Mouse (Mus musculus) erythroblast, embryonic 14.5 days (primary cell): ENCODE results near the gene Sms. TPM values are rescaled to one million over a fixed set of nuclear protein-coding genes. Genes with fewer than 3 reads are reported as not detected.

Source experiments
- H3K27me3 ChIP-seq: 2 replicates; pipeline ENCODE4 v1.6.1; 2012; ENCODE audit warnings: inconsistent platforms; ENCODE audit not compliant: control insufficient read depth
- H3K36me3 ChIP-seq: 2 replicates; pipeline ENCODE4 v1.6.1; 2012; ENCODE audit warnings: mild to moderate bottlenecking, inconsistent platforms; ENCODE audit not compliant: control insufficient read depth
- H3K4me1 ChIP-seq: 2 replicates; pipeline ENCODE4 v1.6.1; 2012; ENCODE audit warnings: inconsistent platforms; ENCODE audit not compliant: control insufficient read depth
- H3K4me3 ChIP-seq: replicated peaks from 2 replicates; pipeline ENCODE3; 2012; ENCODE audit warnings: moderate library complexity, mild to moderate bottlenecking, inconsistent platforms
- H3K9me3 ChIP-seq: 2 replicates; pipeline ENCODE4 v1.6.1; 2012; ENCODE audit warnings: low read length, inconsistent platforms, mixed read lengths; ENCODE audit not compliant: control insufficient read depth
- GATA1 ChIP-seq: IDR thresholded peaks from 2 replicates; pipeline ENCODE4 v1.6.1; 2012; ENCODE audit warnings: low read length, inconsistent platforms, mixed read lengths
- TAL1 ChIP-seq: IDR thresholded peaks from 3 replicates; pipeline ENCODE4 v1.6.1; 2012; ENCODE audit warnings: low read length, inconsistent platforms, mixed read lengths
- polyA plus RNA-seq: library from polyadenylated mRNA; stranded (reverse); fragments of >175 nt; gene quantifications from 2 replicates; pipeline ENCODE4 v1.2.3, GENCODE M21; 2012

Gene Sms
- polyA plus RNA-seq, 1 experiment = 0.35 TPM

DNA sequence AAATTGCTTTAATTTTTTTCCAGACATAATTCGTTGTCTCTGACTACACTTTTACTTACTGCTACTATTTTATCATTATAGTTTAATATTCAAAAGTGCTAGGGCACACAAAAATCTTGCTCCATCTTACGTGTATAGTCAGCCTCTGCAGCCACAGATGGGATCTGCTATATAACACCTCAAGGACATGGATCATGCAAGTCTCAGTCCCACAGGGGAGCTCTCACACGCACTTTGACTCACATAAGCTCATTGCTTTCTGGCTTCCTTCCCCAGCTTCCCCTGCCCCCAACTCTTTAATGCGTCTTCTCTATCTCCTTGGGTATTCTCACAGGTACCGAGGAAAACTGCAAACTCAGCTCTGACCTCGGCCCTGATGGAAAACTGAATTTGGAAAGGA, 87.2 kb downstream of the Sms start:
- no peak for TF ChIP-seq GATA1
- no peak for TF ChIP-seq TAL1
- Histone ChIP-seq H3K36me3 (no peaks in the 10 kb centered on the region), H3K4me1 (no peaks in the 10 kb centered on the region), H3K4me3 (no peak overlapping the region), H3K27me3 (no peaks in the 10 kb centered on the region), H3K9me3 (no peaks in the 10 kb centered on the region)

Other genes starting within 250 kb of the Sms start
- gene Phex, start 77.0 kb downstream of the Sms start, polyA plus RNA-seq = not detected in 2 replicates
- gene Yy2, start 76.7 kb upstream of the Sms start, polyA plus RNA-seq = 0.03 TPM in 1 of 2 replicates, not detected in the other
- not detected in 2 replicates for gene Mbtps2, start 106.4 kb upstream of the Sms start, polyA plus RNA-seq
- gene Smpx, start 206.6 kb upstream of the Sms start, polyA plus RNA-seq = not detected in 2 replicates